Mouse (Mus musculus) neural tube, embryonic 13.5 days (tissue): Measurements from ENCODE around the gene Anln. TPM values are rescaled to one million over a fixed set of nuclear protein-coding genes. Genes with fewer than 3 reads are reported as not detected.
"Not testable (repeated sequence)": the region's sequence is repeated elsewhere in the genome, so short reads cannot be mapped to it uniquely, and the experiment has no call there.

Experiments
- ATAC-seq: fragments of 200-750 bp; cut with Nextera tagmentation; 2 replicates; pipeline ENCODE4 v1.8.0; 2017; ENCODE audit warnings: low read depth, mild to moderate bottlenecking, moderate TSS enrichment, moderate library complexity
- H3K27ac ChIP-seq: fragments of 300-500 bp; sonication (generic); replicated peaks from 2 replicates; pipeline ENCODE4 v1.5.1; 2015; ENCODE audit warnings: moderate library complexity, mild to moderate bottlenecking, inconsistent platforms
- H3K27me3 ChIP-seq: fragments of 300-500 bp; sonication (generic); 2 replicates; pipeline ENCODE4 v1.6.1; 2015; ENCODE audit warnings: mild to moderate bottlenecking, inconsistent platforms
- H3K36me3 ChIP-seq: fragments of 300-500 bp; sonication (generic); 2 replicates; pipeline ENCODE4 v1.6.1; 2015; ENCODE audit warnings: mild to moderate bottlenecking, inconsistent platforms
- H3K4me1 ChIP-seq: fragments of 300-500 bp; sonication (generic); replicated peaks from 2 replicates; pipeline ENCODE4 v1.6.1; 2015; ENCODE audit warnings: inconsistent platforms
- H3K4me2 ChIP-seq: fragments of 300-500 bp; sonication (generic); 2 replicates; pipeline ENCODE4 v1.6.1; 2015; ENCODE audit warnings: inconsistent platforms, mild to moderate bottlenecking, moderate library complexity
- H3K4me3 ChIP-seq: fragments of 300-500 bp; sonication (generic); 2 replicates; pipeline ENCODE4 v1.5.1; 2015; ENCODE audit warnings: mild to moderate bottlenecking, inconsistent platforms
- H3K9ac ChIP-seq: fragments of 300-500 bp; sonication (generic); 2 replicates; pipeline ENCODE4 v1.6.1; 2015; ENCODE audit warnings: moderate library complexity, mild to moderate bottlenecking, inconsistent platforms
- H3K9me3 ChIP-seq: fragments of 300-500 bp; sonication (generic); 2 replicates; pipeline ENCODE4 v1.6.1; 2016; ENCODE audit warnings: inconsistent platforms
- WGBS: fragments of 180-500 bp; shearing (Covaris S2); methylation state at CpG from one replicate; pipeline ENCODE4 v1.1.7; 2015; 5-methylcytosine and 5-hydroxymethylcytosine counted together
- polyA plus RNA-seq: library from polyadenylated mRNA; unstranded; fragments of >200 nt; fragmentation: Nextera tagmentation; extraction: Ambion mirVana; gene quantifications from 2 replicates; pipeline ENCODE4 v1.2.1, GENCODE M21; 2015

Gene Anln
- polyA plus RNA-seq, 1 experiment from 2014 or later, result 8.1 TPM

DNA sequence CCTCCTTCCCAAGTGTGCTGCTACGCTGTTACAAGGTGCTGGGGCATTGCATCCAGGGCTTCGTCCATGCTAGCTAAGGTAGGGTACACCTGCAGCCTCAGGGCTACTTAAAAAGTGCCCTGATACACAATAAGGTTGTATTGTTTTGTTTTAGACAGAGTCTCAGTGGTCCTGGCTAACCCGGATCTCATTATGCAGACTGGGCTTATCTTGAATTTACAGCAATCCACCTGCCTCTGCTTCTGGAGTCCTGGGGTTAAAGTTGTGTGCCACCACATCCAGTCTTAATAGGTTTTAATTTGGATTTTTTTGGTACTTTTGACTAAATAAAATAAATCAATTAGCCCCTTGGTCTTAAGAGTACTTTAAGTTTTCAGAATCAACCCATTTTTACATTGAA, 30.9 kb upstream of the Anln start:
- WGBS, result 86% methylated on average over 3 of the region's 3 CpGs
- H3K4me3 ChIP-seq, result no peak overlapping the region
- no peaks in the 10 kb centered on the region for H3K4me1 ChIP-seq
- H3K9me3 ChIP-seq, result no peaks in the 10 kb centered on the region
- H3K27me3 ChIP-seq, result no peaks in the 10 kb centered on the region
- H3K27ac ChIP-seq, result no peak overlapping the region
- no peak for ATAC-seq
- H3K36me3 ChIP-seq, result no peaks in the 10 kb centered on the region
- H3K9ac ChIP-seq, result no peak overlapping the region
- no peak overlapping the region for H3K4me2 ChIP-seq

DNA sequence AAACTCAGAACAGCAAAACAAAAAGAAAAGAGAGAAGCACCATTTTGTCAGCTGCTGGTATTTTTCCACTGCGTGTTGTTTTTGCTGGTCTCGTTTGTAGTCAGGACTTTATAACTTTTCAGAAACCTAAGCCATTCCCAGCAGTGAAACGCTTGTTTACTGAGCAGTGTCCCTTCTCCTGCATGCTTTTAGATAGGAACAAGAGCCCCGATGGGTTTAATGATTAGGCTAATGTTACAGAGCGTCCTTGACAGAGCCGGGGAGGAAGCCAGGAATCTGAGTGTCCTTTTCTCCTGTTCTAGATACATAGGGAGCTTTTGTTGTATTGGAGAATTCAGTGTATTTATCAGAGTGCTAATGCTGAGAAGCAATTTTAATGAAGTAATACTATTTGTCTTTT, 28.6 kb upstream of the Anln start:
- Histone ChIP-seq H3K27me3 (no peaks in the 10 kb centered on the region), H3K4me2 (no peak overlapping the region), H3K9me3 (no peaks in the 10 kb centered on the region), H3K27ac (no peak overlapping the region), H3K4me3 (no peak overlapping the region), H3K9ac (no peak overlapping the region), H3K36me3 (no peaks in the 10 kb centered on the region), H3K4me1 (no peaks in the 10 kb centered on the region)
- no peak for ATAC-seq
- WGBS, result 54% methylated on average over 6 of the region's 6 CpGs

DNA sequence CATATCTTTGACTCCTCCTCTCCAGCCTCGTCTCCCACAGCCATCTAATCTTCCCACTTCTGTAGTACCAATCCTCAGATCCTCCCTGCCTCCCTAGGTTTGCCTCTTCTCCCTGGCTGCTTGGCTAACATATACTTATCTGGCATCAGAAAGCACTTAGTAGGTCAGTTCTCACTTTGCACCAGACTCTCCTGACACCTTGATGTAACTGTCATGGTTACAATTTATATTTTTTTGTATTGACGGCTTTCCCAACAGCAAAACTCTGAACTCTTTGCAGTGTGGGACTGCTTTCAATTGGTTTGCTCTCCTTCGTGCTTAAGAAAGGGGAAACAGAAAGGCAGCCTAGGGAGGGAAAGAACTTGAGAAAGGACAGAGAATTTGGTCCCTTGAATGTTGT, 27.2 kb upstream of the Anln start:
- 84% methylated on average over 3 of the region's 3 CpGs for WGBS
- Histone ChIP-seq H3K36me3 (no peaks in the 10 kb centered on the region), H3K27me3 (no peaks in the 10 kb centered on the region), H3K4me3 (no peak overlapping the region), H3K9ac (no peak overlapping the region), H3K27ac (no peak overlapping the region), H3K4me2 (no peak overlapping the region), H3K9me3 (no peaks in the 10 kb centered on the region), H3K4me1 (no peaks in the 10 kb centered on the region)
- ATAC-seq, result no peak

DNA sequence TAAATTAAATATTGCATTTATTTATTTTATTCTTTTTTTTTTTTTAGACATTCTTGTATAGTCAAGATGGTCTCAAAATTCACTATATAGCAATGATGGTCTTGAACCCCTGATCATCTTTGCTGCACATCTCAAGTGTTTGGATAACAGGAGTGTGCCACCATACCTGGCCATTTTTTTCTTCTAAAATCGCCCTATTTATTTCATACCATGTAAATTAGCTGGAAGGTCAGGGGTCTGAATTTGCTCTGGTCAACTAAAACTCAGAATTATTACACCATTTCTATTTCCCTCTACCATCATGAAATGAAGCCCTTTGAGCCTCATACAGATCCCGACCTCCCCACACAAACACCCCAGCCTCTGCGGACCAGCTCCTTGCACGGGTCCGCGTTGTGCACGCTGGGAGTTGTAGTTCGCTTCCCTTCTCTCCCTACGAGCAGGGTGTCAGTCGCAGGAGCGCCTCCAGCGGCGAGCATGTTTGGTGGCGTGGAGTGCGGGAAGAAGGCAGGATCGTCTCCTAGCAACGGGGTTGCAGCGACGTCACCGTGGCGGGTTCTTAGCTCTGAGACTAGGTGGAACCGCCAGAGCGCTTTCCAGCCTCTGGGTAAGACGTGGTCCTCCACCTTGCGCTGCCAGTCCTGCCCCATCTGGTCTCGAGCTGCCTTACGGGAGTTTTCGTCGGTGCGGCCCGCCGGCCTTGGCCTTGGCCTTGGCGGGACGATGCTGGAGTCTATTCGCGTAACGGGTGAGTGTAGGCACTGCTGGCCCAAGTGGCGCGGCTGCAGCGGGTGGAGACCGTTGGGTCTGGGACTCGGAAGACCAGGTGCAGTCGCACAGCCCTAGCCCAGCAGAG, 22.2 kb upstream of the Anln start, which contains the start of gene 9530077C05Rik:
Gene 9530077C05Rik (plus strand): TSS at position 512 of the 856 bp plus-strand sequence.
- WGBS, result under 1% methylated on average over 43 of the region's 43 CpGs
- H3K9ac ChIP-seq, result peak within 1 kb of the TSS; percentile 76
- H3K9me3 ChIP-seq, result no peaks in the 10 kb centered on the region
- ATAC-seq, result peak; percentile 99
- H3K36me3 ChIP-seq, result no peaks in the 10 kb centered on the region
- peak within 1 kb of the TSS; percentile 77 for H3K27ac ChIP-seq
- H3K27me3 ChIP-seq, result no peaks in the 10 kb centered on the region
- peak within 1 kb of the TSS; percentile 67 for H3K4me2 ChIP-seq
- H3K4me1 ChIP-seq, result no peaks in the 10 kb centered on the region
- H3K4me3 ChIP-seq, result peak within 1 kb of the TSS; percentile 52

DNA sequence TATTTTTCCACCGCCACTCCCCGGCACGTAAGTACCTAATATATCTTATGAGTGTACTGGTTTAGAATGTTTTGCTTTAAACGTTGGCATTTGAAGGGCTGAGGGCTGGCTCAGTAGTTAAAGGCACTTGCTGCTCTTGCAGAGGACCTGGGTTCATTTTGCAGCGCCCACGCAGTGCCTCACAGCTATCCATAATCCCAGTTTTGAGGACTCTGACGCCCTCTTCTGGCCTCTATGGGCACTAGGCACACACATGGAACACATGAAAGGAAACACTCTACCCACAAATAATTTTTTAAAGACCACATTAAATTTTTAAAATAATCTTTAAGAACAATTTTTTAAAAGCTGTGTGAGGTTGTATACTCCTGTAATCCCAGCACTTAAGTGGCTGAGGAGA, 20.5 kb upstream of the Anln start:
- Histone ChIP-seq H3K4me2 (no peak overlapping the region), H3K9me3 (no peaks in the 10 kb centered on the region), H3K27ac (no peak overlapping the region), H3K36me3 (no peaks in the 10 kb centered on the region), H3K9ac (no peak overlapping the region), H3K4me1 (no peaks in the 10 kb centered on the region), H3K4me3 (no peak overlapping the region), H3K27me3 (no peaks in the 10 kb centered on the region)
- WGBS, result 80% methylated on average over 7 of the region's 7 CpGs
- ATAC-seq, result no peak

DNA sequence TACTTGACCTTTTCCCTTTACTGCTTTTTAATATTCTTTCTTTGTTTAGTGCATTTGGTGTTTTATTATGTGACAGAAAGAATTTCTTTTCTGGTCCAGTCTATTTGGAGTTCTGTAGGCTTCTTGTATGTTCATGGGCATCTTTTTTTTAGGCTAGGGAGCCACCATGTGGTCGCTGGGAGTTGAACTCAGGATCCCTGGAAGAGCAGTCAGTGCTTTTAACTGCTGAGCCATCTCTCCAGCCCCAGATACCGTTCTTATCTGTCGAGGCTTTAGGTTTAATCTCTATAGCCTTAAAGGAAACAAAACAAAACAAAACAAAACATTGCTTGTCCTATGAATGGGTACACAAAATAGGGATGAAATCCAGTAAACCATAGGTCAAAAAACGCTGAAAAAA, 19.4 kb upstream of the Anln start:
- not testable (repeated sequence) for H3K27me3 ChIP-seq, H3K4me1 ChIP-seq, ATAC-seq, H3K27ac ChIP-seq, H3K9ac ChIP-seq, H3K9me3 ChIP-seq, H3K4me2 ChIP-seq, H3K36me3 ChIP-seq, H3K4me3 ChIP-seq
- 40% methylated on average over 4 of the region's 4 CpGs for WGBS

DNA sequence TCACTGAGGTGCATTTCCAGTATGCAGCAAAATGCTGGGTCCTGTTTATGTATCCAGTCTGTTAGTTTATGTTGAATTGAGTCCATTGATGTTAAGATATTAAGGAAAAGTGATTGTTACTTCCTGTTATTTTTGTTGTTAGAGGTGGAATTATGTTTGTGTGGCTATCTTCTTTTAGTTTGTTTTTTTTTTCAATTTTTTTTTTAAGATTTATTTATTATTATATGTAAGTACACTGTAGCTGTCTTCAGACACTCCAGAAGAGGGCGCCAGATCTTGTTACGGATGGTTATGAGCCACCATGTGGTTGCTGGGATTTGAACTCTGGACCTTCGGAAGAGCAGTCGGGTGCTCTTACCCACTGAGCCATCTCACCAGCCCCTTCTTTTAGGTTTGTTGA, 18.6 kb upstream of the Anln start:
- H3K27me3 ChIP-seq, H3K27ac ChIP-seq, ATAC-seq, H3K4me2 ChIP-seq, H3K36me3 ChIP-seq, H3K4me1 ChIP-seq, H3K9ac ChIP-seq, H3K4me3 ChIP-seq, H3K9me3 ChIP-seq: not testable (repeated sequence)
- WGBS, result 77% methylated on average over 4 of the region's 4 CpGs

DNA sequence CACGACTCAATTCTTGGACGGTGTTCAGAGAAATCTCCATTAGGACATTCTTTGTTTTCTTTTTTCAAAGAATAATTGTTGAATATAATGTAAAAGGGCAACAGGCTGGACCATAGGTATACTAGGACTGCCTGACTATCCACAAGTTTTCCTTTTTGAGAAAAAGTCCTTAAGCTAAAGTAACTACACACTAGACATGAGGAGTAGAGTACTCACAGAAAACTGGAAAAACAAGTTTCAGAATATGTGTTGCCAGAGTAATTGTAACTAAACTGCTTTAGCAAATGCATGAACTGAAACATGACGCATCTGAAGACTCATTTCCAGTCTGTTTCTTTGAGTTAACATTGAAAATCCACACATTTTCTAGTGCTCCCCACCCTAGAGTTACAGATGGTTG, 16.4 kb upstream of the Anln start:
- WGBS, result 85% methylated on average over 3 of the region's 3 CpGs
- H3K27ac ChIP-seq, result no peak overlapping the region

DNA sequence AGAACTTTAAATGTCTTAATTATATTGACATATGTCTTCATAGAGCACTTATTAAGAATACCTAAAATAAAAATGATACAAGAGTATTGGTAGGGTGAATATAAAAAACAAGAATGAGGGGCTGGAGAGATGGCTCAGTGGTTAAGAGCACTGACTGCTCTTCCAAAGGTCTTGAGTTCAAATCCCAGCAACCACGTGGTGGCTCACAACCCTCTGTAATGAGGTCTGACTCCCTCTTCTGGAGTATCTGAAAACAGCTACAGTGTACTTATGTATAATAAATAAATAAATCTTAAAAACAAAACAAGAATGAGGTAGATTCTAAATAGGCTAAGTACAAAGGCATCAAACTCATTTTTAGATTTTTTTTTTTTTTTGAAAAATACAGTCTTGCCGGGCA, 14.5 kb upstream of the Anln start:
- not testable (repeated sequence) for H3K27me3 ChIP-seq, H3K4me2 ChIP-seq, H3K4me3 ChIP-seq, H3K4me1 ChIP-seq, H3K27ac ChIP-seq, ATAC-seq, H3K9ac ChIP-seq, H3K9me3 ChIP-seq, H3K36me3 ChIP-seq
- WGBS, result 64% methylated on average over 2 of the region's 2 CpGs

More for the DNA sequence above, 16.4 kb upstream of the Anln start:
- H3K27me3 ChIP-seq, result no peaks in the 10 kb centered on the region
- H3K4me1 ChIP-seq, result no peaks in the 10 kb centered on the region
- H3K4me3 ChIP-seq, result no peak overlapping the region
- no peaks in the 10 kb centered on the region for H3K9me3 ChIP-seq
- no peak overlapping the region for H3K4me2 ChIP-seq
- H3K36me3 ChIP-seq, result no peaks in the 10 kb centered on the region
- H3K9ac ChIP-seq, result no peak overlapping the region
- no peak for ATAC-seq

DNA sequence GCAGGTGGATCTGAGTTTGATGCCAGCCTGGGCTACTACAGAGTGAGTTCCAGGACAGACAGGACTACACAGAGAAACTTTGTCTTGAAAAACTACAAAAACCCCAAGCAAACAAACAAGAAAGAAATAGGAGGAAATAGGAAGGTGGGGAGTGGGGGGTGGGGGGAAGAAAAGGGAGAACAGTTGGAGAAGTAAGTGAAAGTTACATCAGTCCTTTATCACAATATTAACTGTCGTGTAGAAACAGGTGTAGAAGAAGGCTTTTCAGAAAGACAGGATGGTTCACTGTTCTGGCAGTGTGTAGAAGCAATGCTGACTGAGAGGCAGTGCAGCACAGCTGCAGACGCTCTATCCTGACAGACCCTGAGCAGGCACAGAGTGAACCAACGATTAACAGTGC, 14.0 kb upstream of the Anln start:
- no peaks in the 10 kb centered on the region for H3K4me1 ChIP-seq
- no peak overlapping the region for H3K4me3 ChIP-seq
- no peak for ATAC-seq
- WGBS, result 85% methylated on average over 3 of the region's 3 CpGs
- no peak overlapping the region for H3K27ac ChIP-seq
- no peak overlapping the region for H3K4me2 ChIP-seq
- H3K36me3 ChIP-seq, result no peaks in the 10 kb centered on the region
- no peaks in the 10 kb centered on the region for H3K27me3 ChIP-seq
- H3K9me3 ChIP-seq, result no peaks in the 10 kb centered on the region
- no peak overlapping the region for H3K9ac ChIP-seq

DNA sequence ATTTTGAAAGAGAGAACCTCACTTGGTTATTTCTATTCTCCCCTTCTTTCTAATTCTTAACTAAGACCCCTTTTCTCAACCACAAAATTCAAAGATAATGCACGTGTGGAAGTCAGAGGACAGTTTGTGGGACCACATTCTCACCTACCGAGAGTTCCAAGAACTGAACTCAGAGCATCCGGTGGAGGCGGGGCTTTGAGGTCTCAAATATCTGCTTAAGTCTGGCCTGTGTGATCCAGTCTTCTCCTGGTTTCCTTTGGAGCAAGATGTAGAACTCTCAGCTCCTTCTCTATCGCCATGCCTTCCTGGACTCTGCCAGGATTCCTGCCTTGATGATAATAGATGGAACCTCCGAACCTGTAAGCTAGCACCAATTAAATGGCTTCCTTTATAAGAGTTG, 13.0 kb upstream of the Anln start:
- no peak overlapping the region for H3K4me2 ChIP-seq
- H3K9me3 ChIP-seq, result no peaks in the 10 kb centered on the region
- H3K36me3 ChIP-seq, result no peaks in the 10 kb centered on the region
- 89% methylated on average over 6 of the region's 6 CpGs for WGBS
- no peak overlapping the region for H3K4me3 ChIP-seq
- H3K27ac ChIP-seq, result no peak overlapping the region
- ATAC-seq, result no peak
- H3K9ac ChIP-seq, result no peak overlapping the region
- H3K4me1 ChIP-seq, result no peaks in the 10 kb centered on the region
- H3K27me3 ChIP-seq, result no peaks in the 10 kb centered on the region

DNA sequence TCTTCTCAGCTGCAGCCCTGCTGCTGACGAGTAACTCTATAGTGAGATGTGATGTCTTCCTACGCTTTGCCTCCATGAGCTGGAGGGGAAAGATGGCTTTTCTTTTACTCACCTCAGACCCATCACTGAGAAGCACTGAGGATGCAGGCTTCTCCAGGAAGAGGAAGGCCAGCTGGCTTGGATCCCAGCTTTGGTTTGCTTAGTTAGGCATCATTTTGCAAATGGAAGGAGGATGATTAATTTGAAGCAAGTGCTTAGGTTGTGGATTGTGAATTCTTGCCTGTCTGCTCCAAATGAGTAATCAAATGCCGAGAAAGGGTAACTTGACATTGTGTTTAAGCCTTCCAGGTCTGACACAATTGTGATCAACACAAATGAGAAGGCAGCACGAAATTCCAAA, 10.0 kb upstream of the Anln start:
- Histone ChIP-seq H3K27me3 (no peaks in the 10 kb centered on the region), H3K27ac (no peak overlapping the region), H3K4me3 (no peak overlapping the region), H3K36me3 (no peaks in the 10 kb centered on the region), H3K4me2 (no peak overlapping the region), H3K9me3 (no peaks in the 10 kb centered on the region), H3K9ac (no peak overlapping the region), H3K4me1 (no peaks in the 10 kb centered on the region)
- 90% methylated on average over 4 of the region's 4 CpGs for WGBS
- no peak for ATAC-seq

DNA sequence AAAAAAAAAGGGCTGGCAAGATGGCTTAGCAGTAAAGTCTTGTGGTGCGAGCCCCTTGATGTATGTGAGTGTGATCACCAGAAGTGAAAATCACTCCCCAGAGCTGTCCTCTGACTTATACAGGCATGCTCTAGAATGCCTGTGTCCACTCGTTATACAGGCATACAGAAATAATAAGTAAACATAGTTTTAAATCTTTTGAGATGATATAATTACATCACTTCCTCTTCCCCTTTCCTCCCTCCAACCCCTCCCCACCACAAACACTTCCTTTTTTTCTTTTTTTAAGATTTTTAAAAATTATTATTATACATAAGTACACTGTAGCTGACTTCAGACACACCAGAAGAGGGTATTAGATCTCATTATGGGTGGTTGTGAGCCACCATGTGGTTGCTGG, 5.7 kb upstream of the Anln start:
- no peaks in the 10 kb centered on the region for H3K9me3 ChIP-seq
- 91% methylated on average over 2 of the region's 2 CpGs for WGBS

More for the DNA sequence above, 5.7 kb upstream of the Anln start:
- no peak for ATAC-seq
- H3K4me1 ChIP-seq, result peaks cover 1% of the 10 kb centered on the region; the same call in 1 of the 2 replicates
- H3K36me3 ChIP-seq, result no peaks in the 10 kb centered on the region
- no peaks in the 10 kb centered on the region for H3K27me3 ChIP-seq
- H3K27ac ChIP-seq, result no peak overlapping the region
- no peak overlapping the region for H3K9ac ChIP-seq
- no peak overlapping the region for H3K4me2 ChIP-seq
- H3K4me3 ChIP-seq, result no peak overlapping the region
